Mouse (Mus musculus) NIH3T3 (cell line): ENCODE measurements around the gene Tnik.

Experiments
- DNase-seq: peaks from one replicate; pipeline ENCODE4 v3.0.0-alpha.2; 2012; ENCODE audit warnings: low read depth

The Tnik gene

GRCm38 (mm10) chr3:28408859-28409459 is 145.9 kb downstream of the Tnik start:
- DNase-seq = peak; percentile 24

- DNase-seq = no peak
Observed at GRCm38 (mm10) chr3:28410269-28410668, 147.3 kb downstream of the Tnik start.

GRCm38 (mm10) chr3:28415986-28416385 is 153.0 kb downstream of the Tnik start:
- peak; percentile 7 for DNase-seq

- no peak for DNase-seq
Observed at GRCm38 (mm10) chr3:28417091-28417715, 154.2 kb downstream of the Tnik start.

GRCm38 (mm10) chr3:28420194-28420593 is 157.2 kb downstream of the Tnik start:
- DNase-seq = peak; percentile 53

- DNase-seq = no peak
Observed at GRCm38 (mm10) chr3:28420698-28421097, 157.7 kb downstream of the Tnik start.

- DNase-seq = no peak
Observed at GRCm38 (mm10) chr3:28421798-28422197, 158.8 kb downstream of the Tnik start.

- DNase-seq = no peak
Observed at GRCm38 (mm10) chr3:28422221-28422620, 159.2 kb downstream of the Tnik start.

GRCm38 (mm10) chr3:28425911-28426310 is 162.9 kb downstream of the Tnik start:
- DNase-seq = no peak

GRCm38 (mm10) chr3:28431459-28431858 is 168.4 kb downstream of the Tnik start:
- DNase-seq = no peak

GRCm38 (mm10) chr3:28432321-28432720 is 169.3 kb downstream of the Tnik start:
- no peak for DNase-seq

- no peak for DNase-seq
Observed at GRCm38 (mm10) chr3:28435478-28435877, 172.5 kb downstream of the Tnik start.

GRCm38 (mm10) chr3:28437429-28437828 is 174.4 kb downstream of the Tnik start:
- DNase-seq = no peak

- DNase-seq = peak; percentile 52
Observed at GRCm38 (mm10) chr3:28441545-28441944, 178.5 kb downstream of the Tnik start.

GRCm38 (mm10) chr3:28442116-28442515 is 179.1 kb downstream of the Tnik start:
- DNase-seq = no peak

GRCm38 (mm10) chr3:28447950-28448349 is 184.9 kb downstream of the Tnik start:
- no peak for DNase-seq

- no peak for DNase-seq
Observed at GRCm38 (mm10) chr3:28453458-28453857, 190.4 kb downstream of the Tnik start.

GRCm38 (mm10) chr3:28456842-28457241 is 193.8 kb downstream of the Tnik start:
- no peak for DNase-seq

GRCm38 (mm10) chr3:28457517-28457916 is 194.5 kb downstream of the Tnik start:
- DNase-seq = no peak

GRCm38 (mm10) chr3:28466688-28467087 is 203.7 kb downstream of the Tnik start:
- DNase-seq = no peak

GRCm38 (mm10) chr3:28467148-28467754 is 204.2 kb downstream of the Tnik start:
- DNase-seq = no peak

- DNase-seq = peak; percentile 26
Observed at GRCm38 (mm10) chr3:28467871-28468285, 204.9 kb downstream of the Tnik start.

GRCm38 (mm10) chr3:28473439-28473838 is 210.4 kb downstream of the Tnik start:
- no peak for DNase-seq

- no peak for DNase-seq
Observed at GRCm38 (mm10) chr3:28477373-28477772, 214.4 kb downstream of the Tnik start.
